Mouse (Mus musculus): ENCODE measurements around the gene Frrs1.

Frrs1 gene

GRCm38 (mm10) chr3:116904158-116904557 is 44.9 kb downstream of the Frrs1 start:
- DNase-seq (ENCODE audit: extremely low read depth, low read depth, low spot score): no peak

DNA sequence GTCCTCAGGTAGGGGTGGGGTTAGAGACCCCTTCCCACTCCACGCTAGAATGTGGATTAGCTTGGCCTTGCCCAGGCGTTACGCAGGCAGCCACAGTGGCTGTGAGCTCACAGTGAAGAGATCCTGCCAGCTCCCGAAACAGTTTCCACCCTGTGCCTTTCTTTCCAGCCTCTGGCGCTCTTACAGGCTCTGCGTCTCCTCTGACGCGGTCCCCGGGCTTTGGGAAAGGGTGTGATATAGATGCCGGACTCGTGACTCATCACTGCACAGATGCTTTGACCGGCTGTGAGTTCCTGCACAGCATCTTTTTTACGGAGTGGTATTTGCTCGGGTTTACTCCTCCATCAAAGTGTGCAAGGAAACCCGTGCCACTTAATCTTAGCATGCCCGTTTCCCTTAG is 46.6 kb downstream of the Frrs1 start:
- no peak for DNase-seq (ENCODE audit: extremely low read depth, low read depth, low spot score)

DNA sequence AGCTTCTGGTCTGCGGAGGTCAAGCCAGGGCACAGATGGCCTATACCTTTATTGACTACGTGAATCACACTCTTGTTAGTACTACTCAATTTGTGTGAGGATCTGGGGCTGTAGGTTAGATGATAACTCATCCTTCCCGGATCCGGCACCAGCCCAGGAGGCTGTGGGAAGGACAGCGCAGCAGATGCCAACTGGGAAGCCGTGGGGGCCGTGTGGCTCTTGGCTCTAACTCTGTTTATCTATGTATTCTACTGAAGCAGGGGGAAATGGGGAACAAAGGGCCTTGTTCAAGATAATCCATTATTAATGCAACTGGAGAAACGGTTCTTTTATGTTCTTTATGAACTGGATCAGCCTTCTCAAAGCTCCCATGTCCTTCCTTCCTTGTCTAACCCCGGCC is 47.3 kb downstream of the Frrs1 start:
- no peak for DNase-seq (ENCODE audit: extremely low read depth, low read depth, low spot score)

GRCm38 (mm10) chr3:116914374-116914773 is 55.1 kb downstream of the Frrs1 start:
- DNase-seq (ENCODE audit: extremely low read depth, low read depth, low spot score): no peak

- no peak for DNase-seq (ENCODE audit: extremely low read depth, low read depth, low spot score)
Observed at GRCm38 (mm10) chr3:116914931-116915330, 55.7 kb downstream of the Frrs1 start.

DNA sequence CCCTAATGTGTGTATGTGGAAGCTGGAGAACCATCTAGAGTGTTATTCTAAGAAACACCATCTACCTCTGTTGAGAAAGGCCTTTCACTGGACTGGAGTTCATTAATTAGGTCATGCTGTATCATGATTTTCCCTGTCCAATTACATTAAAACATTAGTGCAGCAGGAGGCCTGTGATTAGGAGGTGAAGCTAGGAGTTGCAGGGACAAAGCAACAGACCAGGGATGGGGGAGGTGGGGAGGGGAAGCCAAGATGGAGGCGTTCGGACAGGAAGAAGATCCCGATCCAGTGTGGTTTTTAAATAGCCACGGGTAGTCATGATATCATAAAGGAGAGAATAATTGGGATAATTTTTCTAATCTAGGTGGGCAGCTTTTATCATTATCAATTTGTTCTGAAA is 57.8 kb downstream of the Frrs1 start:
- no peak for DNase-seq (ENCODE audit: extremely low read depth, low read depth, low spot score)

- DNase-seq (ENCODE audit: extremely low read depth, low read depth, low spot score): no peak
Observed at GRCm38 (mm10) chr3:116921535-116921934, 62.3 kb downstream of the Frrs1 start.

GRCm38 (mm10) chr3:116923042-116923441 is 63.8 kb downstream of the Frrs1 start:
- DNase-seq (ENCODE audit: extremely low read depth, low read depth, low spot score): no peak

GRCm38 (mm10) chr3:116928994-116929393 is 69.7 kb downstream of the Frrs1 start:
- DNase-seq (ENCODE audit: extremely low read depth, low read depth, low spot score): no peak

GRCm38 (mm10) chr3:116933158-116933557 is 73.9 kb downstream of the Frrs1 start:
- DNase-seq (ENCODE audit: extremely low read depth, low read depth, low spot score): no peak

GRCm38 (mm10) chr3:116936934-116937691 is 77.8 kb downstream of the Frrs1 start:
- no peak for DNase-seq (ENCODE audit: extremely low read depth, low read depth, low spot score)

- no peak for DNase-seq (ENCODE audit: extremely low read depth, low read depth, low spot score)
Observed at GRCm38 (mm10) chr3:116940804-116941558, 81.7 kb downstream of the Frrs1 start.

DNA sequence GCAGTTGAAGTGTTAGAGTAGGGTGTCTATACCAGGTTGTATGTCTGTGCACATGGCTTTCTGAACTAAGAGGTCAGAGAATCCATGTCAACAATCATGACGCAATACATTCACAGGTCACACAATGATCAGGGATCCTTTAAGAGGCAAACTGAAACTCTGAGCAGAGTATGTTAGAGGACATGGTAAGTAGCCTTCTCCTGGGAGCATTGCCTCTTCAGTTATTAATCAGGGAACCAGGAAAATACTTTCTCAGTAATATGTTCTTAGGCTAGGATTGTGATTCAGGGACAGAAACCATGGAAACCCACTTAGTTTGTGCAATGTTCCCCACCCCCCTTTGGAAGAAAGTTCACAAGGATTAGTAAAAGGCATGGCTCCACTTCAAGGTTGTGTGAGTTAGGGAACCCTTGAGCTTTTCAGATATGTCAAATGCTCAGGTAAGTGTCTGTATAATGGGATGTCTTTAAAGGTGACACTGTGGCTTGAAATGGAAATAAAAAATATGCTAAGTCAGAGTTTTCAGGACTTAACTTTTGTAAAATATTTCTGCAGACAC is 82.4 kb downstream of the Frrs1 start:
- DNase-seq (ENCODE audit: extremely low read depth, low read depth, low spot score): no peak

GRCm38 (mm10) chr3:116942751-116943150 is 83.5 kb downstream of the Frrs1 start:
- DNase-seq (ENCODE audit: extremely low read depth, low read depth, low spot score): no peak

DNA sequence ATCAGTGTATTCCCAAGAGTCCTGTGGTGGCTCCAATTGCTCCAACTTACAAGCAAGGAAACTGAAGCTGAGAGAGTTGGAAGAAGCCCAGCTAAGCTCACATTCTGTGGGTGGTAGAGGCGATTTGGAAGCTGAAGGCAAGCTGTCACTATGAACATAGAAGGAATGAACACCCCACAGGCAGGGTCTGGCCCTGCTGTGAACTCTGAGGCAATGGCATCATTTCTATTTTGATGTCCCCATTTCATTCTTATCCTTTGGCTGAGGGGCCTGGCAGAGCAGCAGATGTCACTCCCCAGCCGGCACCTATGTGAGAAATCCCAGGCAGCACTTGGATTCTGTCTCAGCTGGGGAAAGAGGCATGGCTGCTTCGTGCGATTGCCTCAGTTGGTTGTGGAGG is 84.2 kb downstream of the Frrs1 start:
- no peak for DNase-seq (ENCODE audit: extremely low read depth, low read depth, low spot score)

DNA sequence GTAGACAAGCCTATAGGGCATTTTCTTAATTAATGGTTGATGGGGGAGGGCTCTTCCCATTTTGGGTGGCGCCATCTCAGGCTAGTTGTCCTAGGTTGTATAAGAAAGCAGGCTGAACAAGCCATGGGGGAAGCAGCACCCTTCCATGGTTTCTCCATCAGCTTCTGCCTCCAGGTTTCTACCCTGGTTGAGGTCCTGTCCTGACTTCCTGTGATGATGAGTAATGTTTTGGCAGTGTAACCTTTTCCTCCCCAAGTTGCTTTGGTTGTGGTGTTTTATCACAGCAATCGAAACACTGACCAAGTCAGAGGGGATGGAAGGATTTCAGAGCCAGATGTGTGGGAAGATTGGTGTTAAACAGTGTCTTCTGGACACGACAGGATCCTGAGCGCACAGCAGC is 87.2 kb downstream of the Frrs1 start:
- no peak for DNase-seq (ENCODE audit: extremely low read depth, low read depth, low spot score)

- peak; percentile 82 for DNase-seq (ENCODE audit: extremely low read depth, low read depth, low spot score)
Observed at GRCm38 (mm10) chr3:116950665-116951115, 91.4 kb downstream of the Frrs1 start.

- DNase-seq (ENCODE audit: extremely low read depth, low read depth, low spot score): no peak
Observed at GRCm38 (mm10) chr3:116951489-116951888, 92.2 kb downstream of the Frrs1 start.

GRCm38 (mm10) chr3:116952242-116952899 is 93.1 kb downstream of the Frrs1 start:
- no peak for DNase-seq (ENCODE audit: extremely low read depth, low read depth, low spot score)

GRCm38 (mm10) chr3:116953366-116953765 is 94.1 kb downstream of the Frrs1 start:
- DNase-seq (ENCODE audit: extremely low read depth, low read depth, low spot score): no peak

DNA sequence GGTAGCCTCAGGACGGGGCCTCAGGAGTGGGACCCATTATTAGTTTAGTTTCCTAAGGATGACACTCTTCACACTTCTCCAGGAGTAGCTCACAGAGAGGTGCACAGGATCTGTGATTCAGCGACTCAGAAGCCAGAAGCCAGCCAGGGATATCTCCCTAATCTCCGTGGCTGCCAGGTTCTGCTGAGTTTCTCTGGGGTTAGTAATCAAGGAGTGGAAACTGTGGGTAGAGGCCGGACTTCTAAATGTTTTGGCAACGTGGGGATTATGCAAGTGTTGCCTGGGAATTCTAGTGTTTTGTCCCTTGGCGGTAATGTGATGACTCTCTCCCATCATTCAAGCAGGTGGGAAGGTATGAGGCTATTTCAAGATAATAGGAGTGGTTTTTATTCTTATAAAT is 95.8 kb downstream of the Frrs1 start:
- no peak for DNase-seq (ENCODE audit: extremely low read depth, low read depth, low spot score)
